19 mouse cellular contexts compared by ENCODE assay signal in genomic region chr6:148437565-148437964, GRCm38 (mm10).
"Had no signal": no experiment of that assay in that cellular context is flagged by ENCODE, and none has a peak within 500 bp of the region (broad histone marks: within the 10 kb centered on the region; RNA-seq: fewer than 3 reads in every experiment).

No protein-coding gene starts in this region.

- H3K9ac ChIP-seq: limb, embryonic 13.5 days; liver, embryonic 12.5 days; liver, embryonic 15.5 days; midbrain, embryonic 13.5 days; neural tube, embryonic 13.5 days had no signal

- H3K27ac ChIP-seq: limb, embryonic 10.5 days; limb, embryonic 13.5 days; liver, embryonic 12.5 days; liver, embryonic 15.5 days; midbrain, embryonic 10.5 days; midbrain, embryonic 13.5 days; neural tube, embryonic 13.5 days had no signal

- ATAC-seq: liver, embryonic 12.5 days; midbrain, embryonic 13.5 days; midbrain, embryonic 16.5 days had no signal

- DNase-seq: kidney, adult 9 months; kidney, postnatal 14 days; kidney, postnatal 4 days; liver; lung, adult 18-20 months; retina, postnatal 1 day; right cerebral cortex, postnatal 25 days; thymus, adult 18-20 months; thymus, postnatal 36 days had no signal

- H3K4me2 ChIP-seq: limb, embryonic 13.5 days; liver, embryonic 12.5 days; liver, embryonic 15.5 days; midbrain, embryonic 13.5 days; neural tube, embryonic 13.5 days had no signal

- H3K9me3 ChIP-seq: limb, embryonic 10.5 days; limb, embryonic 13.5 days; liver, embryonic 12.5 days; liver, embryonic 15.5 days; megakaryocyte, embryonic 14.5 days; midbrain, embryonic 10.5 days; midbrain, embryonic 13.5 days; neural tube, embryonic 13.5 days had no signal

- H3K4me3 ChIP-seq: limb, embryonic 10.5 days; limb, embryonic 13.5 days; liver, embryonic 12.5 days; liver, embryonic 15.5 days; megakaryocyte, embryonic 14.5 days; midbrain, embryonic 10.5 days; midbrain, embryonic 13.5 days; myocyte; neural tube, embryonic 13.5 days had no signal

- H3K36me3 ChIP-seq: limb, embryonic 10.5 days; limb, embryonic 13.5 days; liver, embryonic 12.5 days; liver, embryonic 15.5 days; midbrain, embryonic 10.5 days; midbrain, embryonic 13.5 days; neural tube, embryonic 13.5 days had no signal
